Mouse (Mus musculus) induced T-regulatory cell, adult 2 months (primary cell): ENCODE data around the gene Olfr68.
"Not testable (repeated sequence)": the region's sequence is repeated elsewhere in the genome, so short reads cannot be mapped to it uniquely, and the experiment has no call there.

Source experiments
- DNase-seq: peaks from one replicate; pipeline ENCODE4 v3.0.0-alpha.2; 2012; ENCODE audit warnings: low read depth

Olfr68 gene

DNA sequence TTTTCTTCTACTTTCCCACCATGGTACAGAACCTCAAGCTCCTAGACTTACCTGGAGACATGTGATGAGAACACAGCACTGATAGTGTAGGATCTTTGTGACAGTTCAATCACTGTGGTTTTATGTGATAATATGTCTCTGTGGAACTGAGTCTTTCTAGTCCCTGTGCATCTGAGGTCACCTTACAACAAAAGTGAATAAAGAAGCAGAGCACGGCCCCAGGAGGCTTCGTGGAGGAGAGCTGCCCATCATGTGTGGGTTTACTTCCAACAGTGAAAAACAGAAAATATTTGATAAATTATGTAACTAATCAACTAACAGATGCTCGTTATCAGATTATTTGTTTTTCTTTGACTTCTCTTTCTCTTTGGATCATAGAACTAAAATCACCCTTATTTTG is at the start of gene Olfr68:
Gene Olfr68 (minus strand): TSS at position 101 of the 400 bp plus-strand sequence.
- no peak for DNase-seq

GRCm38 (mm10) chr7:103827808-103828207 is 48.3 kb upstream of the Olfr68 start, which contains the start of gene Hbb-bs:
Gene Hbb-bs (minus strand): TSS chr7:103828096.
- DNase-seq, result no peak

DNA sequence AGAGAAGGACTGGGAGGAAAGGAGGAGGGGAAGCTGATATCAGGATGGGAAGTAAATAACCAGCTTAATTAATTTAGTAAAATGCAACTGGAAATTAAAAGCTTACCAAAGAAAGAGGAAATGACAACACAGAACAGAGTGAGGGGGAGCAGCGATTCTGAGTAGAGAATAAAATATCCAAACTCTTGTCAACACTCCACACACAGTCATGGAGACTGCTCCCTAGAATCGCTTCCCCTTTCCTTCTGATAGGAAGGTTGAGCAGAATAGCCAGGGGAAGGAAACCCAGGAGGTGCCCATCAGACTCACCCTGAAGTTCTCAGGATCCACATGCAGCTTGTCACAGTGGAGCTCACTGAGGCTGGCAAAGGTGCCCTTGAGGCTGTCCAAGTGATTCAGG is 47.6 kb upstream of the Olfr68 start:
- not testable (repeated sequence) for DNase-seq

DNA sequence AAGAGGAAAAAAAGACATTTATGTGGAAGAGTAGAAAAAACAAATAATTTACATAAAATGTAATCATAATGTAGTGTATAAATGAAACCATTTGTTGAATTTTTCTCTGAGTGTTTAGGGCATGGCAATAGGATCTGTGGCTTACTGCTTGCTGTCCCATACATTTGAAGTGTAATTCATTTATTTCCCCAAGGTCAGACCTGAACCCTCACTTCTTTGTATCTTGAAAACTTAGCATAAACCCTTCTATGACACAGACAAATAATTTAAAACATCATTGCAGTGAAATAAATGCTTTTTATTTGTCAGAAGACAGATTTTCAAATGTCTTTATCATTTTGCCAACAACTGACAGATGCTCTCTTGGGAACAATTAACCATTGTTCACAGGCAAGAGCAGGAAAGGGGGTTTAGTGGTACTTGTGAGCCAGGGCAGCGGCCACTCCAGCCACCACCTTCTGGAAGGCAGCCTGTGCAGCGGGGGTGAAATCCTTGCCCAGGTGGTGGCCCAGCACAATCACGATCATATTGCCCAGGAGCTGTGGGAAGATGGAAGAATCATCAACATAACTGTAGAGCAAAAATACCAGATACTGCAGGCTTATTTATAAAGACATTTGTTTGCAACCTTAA is 46.9 kb upstream of the Olfr68 start:
- no peak for DNase-seq

- no peak for DNase-seq
These were observed 46.2 kb upstream of the Olfr68 start for GRCm38 (mm10) chr7:103825536-103826254.

GRCm38 (mm10) chr7:103824597-103824996 is 45.1 kb upstream of the Olfr68 start:
- DNase-seq, result no peak

- not testable (repeated sequence) for DNase-seq
These were observed 35.6 kb upstream of the Olfr68 start for GRCm38 (mm10) chr7:103815085-103815484.

DNA sequence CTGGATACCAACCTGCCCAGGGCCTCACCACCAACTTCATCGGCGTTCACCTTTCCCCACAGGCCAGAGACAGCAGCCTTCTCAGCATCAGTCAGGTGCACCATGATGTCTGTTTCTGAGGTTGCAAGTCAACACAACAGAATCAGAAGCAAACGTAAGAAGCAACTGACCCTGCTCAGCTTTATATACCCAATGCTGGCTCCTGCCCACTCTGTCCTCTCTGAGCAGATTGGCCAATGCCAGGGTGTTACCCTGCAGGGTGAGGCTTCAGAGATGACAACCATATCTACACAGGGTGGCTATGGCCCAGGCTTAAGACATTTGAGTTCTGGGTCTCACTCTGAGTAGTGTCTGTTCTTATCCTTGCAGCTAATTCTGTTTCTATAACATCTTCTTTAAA is 34.3 kb upstream of the Olfr68 start, which contains the start of gene Hbb-bt:
Gene Hbb-bt (minus strand): TSS at position 231 of the 400 bp plus-strand sequence.
- no peak for DNase-seq

DNA sequence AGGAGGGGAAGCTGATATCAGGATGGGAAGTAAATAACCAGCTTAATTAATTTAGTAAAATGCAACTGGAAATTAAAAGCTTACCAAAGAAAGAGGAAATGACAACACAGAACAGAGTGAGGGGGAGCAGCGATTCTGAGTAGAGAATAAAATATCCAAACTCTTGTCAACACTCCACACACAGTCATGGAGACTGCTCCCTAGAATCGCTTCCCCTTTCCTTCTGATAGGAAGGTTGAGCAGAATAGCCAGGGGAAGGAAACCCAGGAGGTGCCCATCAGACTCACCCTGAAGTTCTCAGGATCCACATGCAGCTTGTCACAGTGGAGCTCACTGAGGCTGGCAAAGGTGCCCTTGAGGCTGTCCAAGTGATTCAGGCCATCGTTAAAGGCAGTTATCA is 33.7 kb upstream of the Olfr68 start:
- not testable (repeated sequence) for DNase-seq

- DNase-seq, result no peak
These were observed 32.7 kb upstream of the Olfr68 start for GRCm38 (mm10) chr7:103812174-103812573.

- DNase-seq, result no peak
These were observed 31.8 kb upstream of the Olfr68 start for GRCm38 (mm10) chr7:103811223-103811845.

GRCm38 (mm10) chr7:103810746-103811145 is 31.2 kb upstream of the Olfr68 start:
- no peak for DNase-seq

GRCm38 (mm10) chr7:103810296-103810695 is 30.8 kb upstream of the Olfr68 start:
- DNase-seq, result no peak

DNA sequence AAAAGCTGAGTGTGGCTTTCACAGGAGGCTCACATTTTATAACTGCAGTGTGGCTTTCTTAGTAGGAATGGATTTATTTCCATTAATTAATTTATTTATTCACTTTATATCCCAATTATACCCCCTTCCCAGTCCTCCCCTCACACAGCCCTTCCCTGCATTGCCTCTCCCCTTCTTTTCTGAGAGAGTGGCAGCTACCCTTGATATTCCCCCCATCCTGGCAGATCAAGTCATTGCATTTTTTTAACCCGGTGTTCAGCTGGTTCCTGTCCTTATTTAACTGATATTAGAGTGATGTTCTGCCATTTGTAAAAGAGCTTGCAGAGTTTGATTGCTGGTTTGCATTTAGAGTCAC is 30.3 kb upstream of the Olfr68 start:
- no peak for DNase-seq

DNA sequence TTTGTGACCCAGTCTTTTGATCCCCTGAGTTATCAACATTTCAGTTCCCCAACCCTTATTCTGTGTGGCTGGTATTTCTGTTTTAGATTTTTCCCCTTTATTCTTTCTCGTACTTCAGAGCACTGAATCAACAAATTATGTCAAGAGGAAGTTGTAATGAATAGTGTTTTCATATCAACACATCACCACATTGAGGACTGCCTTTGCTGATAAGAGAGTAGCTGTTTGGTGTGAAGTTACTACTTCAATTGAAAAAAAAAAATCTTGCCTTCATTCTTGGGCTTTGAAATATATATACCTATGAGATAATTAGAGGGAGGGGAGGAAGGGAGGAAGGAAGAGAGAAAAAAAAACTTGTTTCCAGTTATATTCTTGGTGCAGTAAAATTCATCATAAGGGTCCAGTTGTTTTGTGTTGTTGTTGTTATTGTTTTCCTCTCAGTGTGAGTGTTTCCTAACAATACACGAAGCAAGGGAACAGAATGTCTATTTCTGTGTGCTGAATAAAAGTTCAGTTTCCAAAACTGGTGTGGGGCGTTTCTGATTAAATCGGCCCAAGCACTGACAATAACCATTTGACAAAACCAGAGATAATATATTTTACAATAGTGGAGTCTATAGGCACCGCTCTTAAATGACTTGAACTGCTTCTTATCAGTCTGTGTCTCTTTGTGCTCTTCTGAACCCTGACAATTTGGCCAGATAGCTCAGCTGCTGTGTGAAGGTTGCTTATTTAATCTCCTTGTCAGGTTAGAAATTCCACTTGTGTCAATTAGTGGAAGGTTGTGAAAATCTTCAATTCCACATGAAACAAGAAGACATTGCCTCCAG is 29.7 kb upstream of the Olfr68 start:
- DNase-seq, result no peak

DNA sequence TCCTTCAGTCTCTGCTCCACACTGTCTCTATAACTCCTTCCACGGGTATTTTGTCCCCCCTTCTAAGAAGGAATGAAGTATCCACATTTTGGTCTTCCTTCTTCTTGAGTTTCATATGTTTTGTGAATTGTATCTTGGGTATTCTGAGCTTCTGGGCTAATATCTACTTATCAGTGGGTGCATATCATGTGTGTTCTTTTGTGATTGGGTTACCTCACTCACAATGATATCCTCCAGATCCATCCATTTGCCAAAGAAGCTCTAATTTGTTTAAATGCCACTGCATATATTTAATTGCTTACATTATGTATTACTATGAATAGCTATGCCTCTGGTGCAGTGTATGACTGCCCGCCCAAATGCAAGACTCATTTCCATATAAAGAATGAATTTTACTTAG is 28.6 kb upstream of the Olfr68 start:
- DNase-seq, result not testable (repeated sequence)

DNA sequence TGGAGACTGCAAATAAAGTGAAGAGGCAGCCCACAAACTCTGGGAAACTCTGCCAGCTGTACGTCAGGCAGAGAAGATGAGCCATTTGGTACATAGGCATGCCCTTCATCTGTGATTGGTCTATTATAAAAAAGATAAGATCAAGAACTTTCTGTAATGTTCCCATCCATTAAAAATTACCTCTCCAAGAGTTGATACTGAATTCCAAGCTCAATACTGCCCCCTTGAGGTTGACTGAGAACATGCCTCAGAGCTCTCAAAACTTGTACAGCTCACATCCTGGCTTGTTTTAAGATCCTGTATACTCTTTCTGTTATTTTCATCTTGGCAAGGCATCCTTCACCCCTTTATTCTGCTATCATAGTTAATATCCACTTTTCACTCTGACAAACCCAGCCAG is 27.4 kb upstream of the Olfr68 start:
- DNase-seq, result peak; percentile 50

- DNase-seq, result no peak
These were observed 13.3 kb upstream of the Olfr68 start for GRCm38 (mm10) chr7:103792669-103793388.

DNA sequence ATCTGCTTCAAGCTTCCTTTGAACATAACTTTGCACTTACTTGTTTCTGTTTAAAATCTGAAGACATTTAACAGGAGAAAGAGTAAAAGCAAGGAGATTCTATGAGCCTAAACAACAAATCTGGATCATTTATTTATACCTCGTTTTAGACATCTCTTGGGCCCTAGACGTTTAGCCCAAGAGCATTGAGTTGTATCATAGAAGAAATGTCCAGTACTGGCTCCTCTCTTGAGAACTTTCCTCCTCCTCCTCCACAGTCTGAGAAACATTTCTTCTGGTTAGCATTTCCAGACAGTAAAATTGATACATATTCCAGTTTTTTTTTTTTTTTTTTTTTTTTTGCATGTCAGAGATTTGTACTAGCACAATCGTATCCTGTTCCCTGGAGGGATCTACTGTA is 12.2 kb upstream of the Olfr68 start, which contains the start of gene Olfr67:
Gene Olfr67 (minus strand): TSS at position 101 of the 400 bp plus-strand sequence.
- DNase-seq, result no peak

DNA sequence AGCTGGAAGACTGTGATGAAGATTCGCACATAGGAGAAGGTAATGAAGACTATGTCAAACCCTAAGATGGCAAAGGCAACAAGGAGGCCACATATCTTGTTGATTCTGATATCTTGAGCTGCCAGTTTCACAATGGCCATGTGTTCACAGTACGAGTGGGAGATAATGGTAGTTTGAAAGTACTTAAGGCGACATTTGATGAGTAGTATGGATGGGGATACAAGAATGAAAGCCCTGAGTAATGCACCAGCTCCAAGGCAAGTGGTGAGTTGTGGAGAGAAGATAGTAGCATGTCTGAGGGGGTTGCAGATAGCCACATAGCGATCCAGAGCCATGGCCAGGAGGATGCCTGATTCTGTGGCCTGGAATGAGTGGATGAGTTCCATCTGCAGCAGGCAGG is 1.8 kb downstream of the Olfr68 start:
- not testable (repeated sequence) for DNase-seq

- DNase-seq, result no peak
These were observed 8.0 kb downstream of the Olfr68 start, which contains the start of gene Olfr69 for GRCm38 (mm10) chr7:103771494-103771893. Gene Olfr69 (minus strand): TSS chr7:103771594.
